Mouse (Mus musculus): ENCODE measurements around the gene Casq2.
"Not testable (repeated sequence)": the region's sequence is repeated elsewhere in the genome, so short reads cannot be mapped to it uniquely, and the experiment has no call there.

The Casq2 gene

GRCm38 (mm10) chr3:102137158-102137557, 50.9 kb downstream of the Casq2 start:
- no peak for DNase-seq

GRCm38 (mm10) chr3:102138899-102139298, 52.7 kb downstream of the Casq2 start:
- DNase-seq: no peak

- no peak for DNase-seq
Measured at GRCm38 (mm10) chr3:102140606-102141005, 54.4 kb downstream of the Casq2 start.

GRCm38 (mm10) chr3:102141451-102141850, 55.2 kb downstream of the Casq2 start:
- DNase-seq: no peak

- DNase-seq: no peak
Measured at GRCm38 (mm10) chr3:102141893-102142292, 55.7 kb downstream of the Casq2 start.

- DNase-seq: no peak
Measured at GRCm38 (mm10) chr3:102142947-102143346, 56.7 kb downstream of the Casq2 start.

GRCm38 (mm10) chr3:102143536-102143935, 57.3 kb downstream of the Casq2 start:
- DNase-seq: no peak

- DNase-seq: no peak
Measured at GRCm38 (mm10) chr3:102144401-102144800, 58.2 kb downstream of the Casq2 start.

GRCm38 (mm10) chr3:102145645-102146386, 59.6 kb downstream of the Casq2 start:
- DNase-seq: no peak

- no peak for DNase-seq
Measured at GRCm38 (mm10) chr3:102146428-102146827, 60.2 kb downstream of the Casq2 start.

- DNase-seq: no peak
Measured at GRCm38 (mm10) chr3:102147189-102147588, 61.0 kb downstream of the Casq2 start.

GRCm38 (mm10) chr3:102149941-102150340, 63.7 kb downstream of the Casq2 start:
- no peak for DNase-seq

- no peak for DNase-seq
Measured at GRCm38 (mm10) chr3:102151850-102152249, 65.6 kb downstream of the Casq2 start.

GRCm38 (mm10) chr3:102152471-102152870, 66.3 kb downstream of the Casq2 start:
- no peak for DNase-seq

GRCm38 (mm10) chr3:102152872-102153271, 66.7 kb downstream of the Casq2 start:
- DNase-seq: no peak

GRCm38 (mm10) chr3:102154107-102154506, 67.9 kb downstream of the Casq2 start:
- no peak for DNase-seq

- DNase-seq: no peak
Measured at GRCm38 (mm10) chr3:102156737-102157136, 70.5 kb downstream of the Casq2 start.

GRCm38 (mm10) chr3:102157652-102158051, 71.4 kb downstream of the Casq2 start:
- no peak for DNase-seq

GRCm38 (mm10) chr3:102158759-102159422, 72.7 kb downstream of the Casq2 start:
- no peak for DNase-seq

- no peak for DNase-seq
Measured at GRCm38 (mm10) chr3:102159423-102160325, 73.5 kb downstream of the Casq2 start.

- DNase-seq: not testable (repeated sequence)
Measured at GRCm38 (mm10) chr3:102163861-102164260, 77.6 kb downstream of the Casq2 start.

- no peak for DNase-seq
Measured at GRCm38 (mm10) chr3:102164911-102165310, 78.7 kb downstream of the Casq2 start.
